Mouse (Mus musculus) CH12.LX (cell line): Measurements from ENCODE around the gene Gm14214.

Experiments
- CHD2 ChIP-seq: IDR thresholded peaks from 2 replicates; pipeline ENCODE4 v1.6.1; 2011; ENCODE audit warnings: low read length, improper control_type of control experiment
- CTCF ChIP-seq, 2 experiments: IDR thresholded peaks in 1 of 2; conservative IDR thresholded peaks in 1 of 2; 2 replicates each; pipeline ENCODE4 v1.5.1; 2011 to 2012; ENCODE audit warnings: low read depth in 2 of 2, low read length in 2 of 2, improper control_type of control experiment in 1 of 2, inconsistent platforms in 1 of 2, mild to moderate bottlenecking in 1 of 2, moderate library complexity in 1 of 2
- EP300 ChIP-seq: IDR thresholded peaks from 2 replicates; pipeline ENCODE4 v1.6.1; 2011; ENCODE audit warnings: low read length, improper control_type of control experiment
- ETS1 ChIP-seq: conservative IDR thresholded peaks from 2 replicates; pipeline ENCODE4 v1.6.1; 2012; ENCODE audit warnings: low read depth, mild to moderate bottlenecking, inconsistent platforms, low read length, improper control_type of control experiment, moderate library complexity
- JUND ChIP-seq: conservative IDR thresholded peaks from 2 replicates; pipeline ENCODE4 v1.6.1; 2011; ENCODE audit warnings: low read depth, low read length, improper control_type of control experiment
- MEF2A ChIP-seq: IDR thresholded peaks from 2 replicates; pipeline ENCODE4 v1.6.1; 2014; ENCODE audit warnings: low read depth, mild to moderate bottlenecking, inconsistent platforms, low read length, improper control_type of control experiment, borderline replicate concordance
- MXI1 ChIP-seq: IDR thresholded peaks from 2 replicates; pipeline ENCODE4 v1.6.1; 2011; ENCODE audit warnings: mild to moderate bottlenecking, low read depth, low read length, improper control_type of control experiment
- NELFE ChIP-seq: IDR thresholded peaks from 2 replicates; pipeline ENCODE4 v1.6.1; 2011; ENCODE audit warnings: low read depth, low read length, improper control_type of control experiment
- PAX5 ChIP-seq: IDR thresholded peaks from 2 replicates; pipeline ENCODE4 v1.6.1; 2012; ENCODE audit warnings: low read length, inconsistent platforms, mixed read lengths
- POLR2A ChIP-seq: IDR thresholded peaks from 2 replicates; pipeline ENCODE4 v1.6.1; 2011; ENCODE audit warnings: low read depth, mild to moderate bottlenecking, improper control_type of control experiment, low read length
- POLR2AphosphoS2 ChIP-seq: IDR thresholded peaks from 2 replicates; pipeline ENCODE4 v1.6.1; 2011; ENCODE audit warnings: low read depth, low read length, improper control_type of control experiment
- USF1 ChIP-seq: IDR thresholded peaks from 2 replicates; pipeline ENCODE4 v1.6.1; 2014; ENCODE audit warnings: low read depth, mild to moderate bottlenecking, inconsistent platforms, low read length, improper control_type of control experiment
- USF2 ChIP-seq: conservative IDR thresholded peaks from 2 replicates; pipeline ENCODE4 v1.6.1; 2011; ENCODE audit warnings: low read depth, low read length, improper control_type of control experiment
- ZC3H11A ChIP-seq: IDR thresholded peaks from 2 replicates; pipeline ENCODE4 v1.6.1; 2012; ENCODE audit warnings: low read depth, mild to moderate bottlenecking, inconsistent platforms, low read length, improper control_type of control experiment

GRCm38 (mm10) chr2:154743915-154744314, 25.9 kb downstream of the Gm14214 start:
- TF ChIP-seq ZC3H11A, result no peak
- TF ChIP-seq NELFE, result no peak
- no peak for TF ChIP-seq USF1
- no peak for TF ChIP-seq CTCF (conservative IDR thresholded peaks at IDR 0.05 in 1 of 2, IDR thresholded peaks at IDR 0.05 in 1 of 2; ENCODE audit: low read depth in 2 of 2, low read length in 2 of 2)
- no peak for TF ChIP-seq MEF2A
- no peak for TF ChIP-seq POLR2A
- no peak for TF ChIP-seq ETS1
- no peak for TF ChIP-seq POLR2AphosphoS2
- TF ChIP-seq JUND, result no peak
- TF ChIP-seq EP300, result no peak
- TF ChIP-seq USF2, result no peak
- TF ChIP-seq PAX5, result no peak
- TF ChIP-seq CHD2, result no peak
- TF ChIP-seq MXI1, result no peak
